Mouse (Mus musculus) thymus, postnatal 25 days (tissue): ENCODE results near the gene Ucn.

Source experiments
- DNase-seq: peaks from one replicate; pipeline ENCODE4 v3.0.0; 2022

Ucn gene

GRCm38 (mm10) chr5:31105814-31106335 lies 32.8 kb downstream of the Ucn start, which contains the start of gene Dnajc5g:
Gene Dnajc5g, plus strand, starts transcription at chr5:31106285.
- DNase-seq, result no peak

GRCm38 (mm10) chr5:31095711-31096480 lies 42.7 kb downstream of the Ucn start:
- DNase-seq, result no peak

GRCm38 (mm10) chr5:31094799-31095691 lies 43.6 kb downstream of the Ucn start:
- peak; percentile 45 for DNase-seq

DNA sequence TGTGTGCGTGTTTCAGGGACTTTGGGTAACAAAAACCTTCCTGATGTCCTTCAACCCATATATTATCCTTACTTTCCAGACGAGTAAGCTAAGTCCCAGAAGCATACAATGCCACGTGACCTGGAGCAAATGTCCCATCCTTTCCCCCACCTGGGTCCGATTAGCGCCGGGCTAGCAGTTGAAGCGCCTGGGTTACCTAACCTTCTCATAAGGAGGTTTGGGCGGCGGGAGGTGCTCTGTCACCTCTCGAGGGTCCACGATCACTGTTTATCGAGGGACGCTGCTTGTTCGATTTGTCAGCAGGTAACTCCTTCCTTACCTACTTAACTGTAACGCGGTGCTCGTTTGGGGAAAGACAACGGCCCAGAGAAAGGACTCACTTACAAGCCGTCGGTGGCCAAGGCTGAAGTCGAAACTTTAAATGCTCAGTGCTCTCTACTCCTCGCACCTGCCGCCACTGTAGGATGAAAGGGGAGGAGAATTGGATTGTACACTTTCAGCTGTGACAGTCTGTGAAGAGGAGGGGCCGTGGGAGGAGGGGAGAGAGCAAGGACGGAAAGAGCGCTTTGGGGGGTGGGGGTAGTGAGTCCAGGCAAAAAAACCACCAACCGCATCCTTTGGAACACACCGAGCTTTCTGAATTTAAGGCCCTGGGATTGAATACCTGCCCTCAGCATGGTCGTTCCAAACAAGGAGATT lies 44.4 kb downstream of the Ucn start:
- DNase-seq, result no peak

DNA sequence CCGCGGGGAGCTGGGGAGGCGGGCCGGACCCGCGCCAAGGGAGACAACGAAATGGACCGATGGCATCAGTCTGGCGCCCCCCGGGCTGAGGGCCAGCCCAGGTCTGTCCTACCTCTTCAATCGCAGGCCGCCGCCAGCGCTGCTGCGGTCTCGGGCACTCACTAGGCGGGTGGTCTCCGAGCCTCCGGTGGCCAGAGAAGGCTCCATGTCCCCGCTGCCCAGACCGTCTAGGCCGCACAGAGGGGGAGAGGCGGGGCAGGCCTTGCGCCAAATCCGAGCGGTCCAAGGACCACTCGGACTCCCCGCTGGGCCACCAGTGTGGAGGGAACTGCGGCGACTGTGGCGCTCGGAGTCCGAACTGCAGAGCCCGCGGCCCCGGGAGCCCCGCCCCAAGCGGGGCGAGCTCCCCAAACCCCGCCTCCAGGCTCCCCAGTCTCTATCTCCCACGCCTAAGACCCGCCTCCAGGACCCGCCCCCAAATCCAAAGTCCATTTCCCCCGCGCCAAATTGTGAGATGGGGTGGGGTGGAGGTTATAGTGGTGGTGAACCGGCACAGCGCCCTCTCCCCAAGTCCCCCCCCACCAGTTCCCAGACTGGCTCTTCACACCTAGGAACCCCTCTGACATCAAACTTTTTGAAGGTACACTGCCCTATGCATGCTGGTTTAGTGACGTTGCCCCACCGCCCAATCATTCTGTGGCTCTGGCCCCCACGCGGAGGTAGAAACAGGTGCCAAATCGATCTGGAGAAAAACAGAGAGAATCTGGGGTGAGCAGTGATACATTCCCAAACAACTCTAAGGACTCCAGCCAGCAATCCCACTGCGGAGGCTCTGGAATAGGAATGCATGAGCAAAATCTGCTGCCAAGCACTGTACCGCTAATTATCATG lies 45.2 kb downstream of the Ucn start:
- DNase-seq, result peak; percentile 49

DNA sequence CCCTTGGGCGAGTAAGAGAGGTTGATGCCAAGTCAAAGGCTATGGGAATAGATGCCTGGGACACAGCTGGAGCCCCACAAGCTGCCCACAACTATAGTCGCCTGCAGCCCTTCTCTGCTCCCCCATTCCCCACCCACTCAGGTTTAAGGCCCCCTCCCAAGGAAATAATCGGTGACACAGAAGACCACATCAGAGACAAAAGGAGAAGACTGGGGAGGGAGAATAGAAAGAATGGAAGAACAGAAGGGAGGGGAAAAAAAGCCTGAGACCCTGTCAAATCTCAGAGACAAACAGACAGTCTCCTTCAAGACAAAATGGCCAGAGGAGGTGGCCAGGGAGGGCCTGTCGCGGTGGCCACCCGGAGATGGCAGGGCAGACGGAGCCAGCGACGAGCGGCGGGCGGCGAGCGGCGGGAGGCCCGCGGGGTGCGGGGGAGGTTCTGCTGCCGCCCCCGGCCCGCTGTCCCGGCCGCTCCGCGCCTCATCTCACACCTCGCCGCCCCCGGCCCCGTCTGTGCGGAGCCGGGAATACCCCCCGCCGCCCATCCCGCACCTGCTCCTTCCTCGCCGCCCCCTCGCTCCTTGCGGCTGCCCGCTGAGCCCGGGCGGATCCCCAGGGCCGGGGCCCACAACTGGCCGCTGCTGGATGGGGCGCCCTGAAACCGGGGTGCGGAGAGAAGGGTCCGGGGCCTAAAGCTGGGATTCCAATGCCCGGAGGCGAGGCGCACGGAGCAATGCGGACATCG lies 46.2 kb downstream of the Ucn start:
- DNase-seq, result peak; percentile 7
